ENCODE assay signal across 11 mouse cellular contexts in the genomic region with DNA sequence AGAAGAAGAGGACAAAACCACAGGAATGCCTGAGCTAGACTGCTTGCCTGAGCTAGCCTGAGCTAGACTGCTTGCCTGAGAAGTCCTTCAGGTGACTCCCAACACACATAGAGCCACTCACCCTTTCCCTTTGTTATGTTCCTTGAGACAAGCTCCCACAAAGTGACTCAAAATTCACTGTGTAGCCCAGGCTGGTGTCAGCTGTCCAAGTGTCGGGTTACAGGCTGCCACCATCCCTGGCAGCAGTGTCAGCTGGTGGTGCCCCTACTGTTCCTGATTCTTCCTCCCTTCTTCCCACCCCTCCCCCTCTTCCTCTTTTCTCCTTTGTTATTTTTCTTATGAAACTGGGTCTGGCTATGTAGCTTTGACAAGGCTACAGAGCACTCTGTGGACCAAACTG. TPM values are rescaled to one million over a fixed set of nuclear protein-coding genes. Genes with fewer than 3 reads are reported as not detected.
DNase-seq lines count a peak whose midpoint lies in the region; ATAC-seq and TF ChIP-seq lines count a peak whose summit lies in the region.
"Had no signal": no experiment of that assay in that cellular context is flagged by ENCODE, and none has a peak within 500 bp of the region (broad histone marks: within the 10 kb centered on the region; RNA-seq: fewer than 3 reads in every experiment).

No protein-coding gene starts in this region.

- H3K9ac ChIP-seq in kidney, embryonic 14.5 days (ENCODE audit: low read depth, low read length): no peak overlapping the region
- H3K9ac ChIP-seq in ES-Bruce4 (ENCODE audit: low read depth, poor library complexity, severe bottlenecking): no peak overlapping the region
- H3K9ac ChIP-seq: liver, embryonic 12.5 days had no signal

- DNase-seq in kidney, adult 18-20 months: no peak
- peak; percentile 44 for DNase-seq in embryo, embryonic 11 days
- DNase-seq in adrenal gland, postnatal 14 days: no peak
- no peak for DNase-seq in frontal cortex, postnatal 14 days (ENCODE audit: low spot score in 2 of 2)
- no peak for DNase-seq in layer of hippocampus, postnatal 25 days (ENCODE audit: extremely low spot score in 1 of 2, low spot score in 1 of 2)
- DNase-seq: cerebellum, postnatal 36 days; layer of hippocampus, adult 9-11 months had no signal

- 0 out of 2 replicates have a peak, but pooled peaks have one; percentile 63 for TF ChIP-seq EP300 in ES-Bruce4 (IDR thresholded peaks at IDR 0.05; ENCODE audit: insufficient read depth, low read depth, low read length)

- H3K4me3 ChIP-seq in kidney, embryonic 14.5 days (ENCODE audit: low read length): no peak overlapping the region
- no peak overlapping the region for H3K4me3 ChIP-seq in ES-Bruce4 (ENCODE audit: low read depth, low read length)
- H3K4me3 ChIP-seq in megakaryocyte, embryonic 14.5 days (replicated peaks): peak overlapping the region; percentile 25
- H3K4me3 ChIP-seq: liver, embryonic 12.5 days had no signal

- ATAC-seq in kidney, embryonic 14.5 days (ENCODE audit: low FRiP score, low TSS enrichment): peak; percentile 78
- ATAC-seq: liver, embryonic 12.5 days had no signal

- H3K4me2 ChIP-seq in kidney, embryonic 14.5 days (replicated peaks; ENCODE audit: low read depth, low read length): no peak overlapping the region
- H3K4me2 ChIP-seq: liver, embryonic 12.5 days had no signal

- H3K27me3 ChIP-seq in kidney, embryonic 14.5 days (ENCODE audit: control insufficient read depth, insufficient read depth, low read length): no peaks in the 10 kb centered on the region
- H3K27me3 ChIP-seq in ES-Bruce4 (ENCODE audit: control insufficient read depth, insufficient read depth, low read length, poor library complexity, severe bottlenecking): no peaks in the 10 kb centered on the region
- no peaks in the 10 kb centered on the region for H3K27me3 ChIP-seq in megakaryocyte, embryonic 14.5 days (replicated peaks)
- H3K27me3 ChIP-seq: liver, embryonic 12.5 days had no signal

- no peak overlapping the region for H3K27ac ChIP-seq in kidney, embryonic 14.5 days (ENCODE audit: low read depth, low read length)
- H3K27ac ChIP-seq in ES-Bruce4 (ENCODE audit: insufficient read depth, low read length): peak overlapping the region; percentile 68; the same call in 1 of the 2 replicates
- H3K27ac ChIP-seq: liver, embryonic 12.5 days had no signal

- H3K4me1 ChIP-seq in kidney, embryonic 14.5 days (ENCODE audit: control insufficient read depth, insufficient read depth, low read length): 0 out of 2 replicates have a peak, but pooled peaks cover 8% of the 10 kb centered on the region
- peaks cover 5% of the 10 kb centered on the region for H3K4me1 ChIP-seq in ES-Bruce4 (ENCODE audit: control insufficient read depth, insufficient read depth, low read length)
- peaks cover 53% of the 10 kb centered on the region for H3K4me1 ChIP-seq in megakaryocyte, embryonic 14.5 days

- H3K9me3 ChIP-seq in kidney, embryonic 14.5 days (ENCODE audit: control insufficient read depth, low read length): no peaks in the 10 kb centered on the region; the same call in 1 of the 2 replicates
- 0 out of 2 replicates have a peak, but pooled peaks cover 6% of the 10 kb centered on the region for H3K9me3 ChIP-seq in ES-Bruce4 (replicated peaks; ENCODE audit: control insufficient read depth, insufficient read depth, low read length, poor library complexity, severe bottlenecking)
- peaks cover 14% of the 10 kb centered on the region for H3K9me3 ChIP-seq in megakaryocyte, embryonic 14.5 days

- no peak for TF ChIP-seq CTCF in ES-Bruce4 (IDR thresholded peaks at IDR 0.05; ENCODE audit: low read depth, low read length)

- no peaks in the 10 kb centered on the region for H3K36me3 ChIP-seq in kidney, embryonic 14.5 days (ENCODE audit: control insufficient read depth, insufficient read depth, low read length)
- no peaks in the 10 kb centered on the region for H3K36me3 ChIP-seq in ES-Bruce4 (ENCODE audit: control insufficient read depth, insufficient read depth, low read length, poor library complexity, severe bottlenecking)
- peaks cover 23% of the 10 kb centered on the region for H3K36me3 ChIP-seq in megakaryocyte, embryonic 14.5 days (replicated peaks; ENCODE audit: low read length)

- TF ChIP-seq POLR2A in ES-Bruce4 (IDR thresholded peaks at IDR 0.05; ENCODE audit: insufficient read depth, low read length): no peak

- 25% methylated on average over 1 of the region's 1 CpGs for WGBS in kidney, embryonic 14.5 days

RNA-seq across cellular contexts. Expression of a gene that starts 12.2 kb away (rescaled TPM):
- 53.6 and 60.7 TPM in 2 replicates for polyA plus RNA-seq in kidney, embryonic 14.5 days (2014; fragmentation: Nextera tagmentation; extraction: Ambion mirVana)
- 106 and 109 TPM in 2 replicates for polyA plus RNA-seq in ES-Bruce4 (2011; ENCODE audit: insufficient read depth, insufficient read length, low read depth, missing spikeins)
- polyA plus RNA-seq in megakaryocyte, embryonic 14.5 days (2012; ENCODE audit: insufficient read depth, low replicate concordance): 3.8 and 8.8 TPM in 2 replicates
- total RNA-seq in adrenal gland, postnatal 14 days (2021): 83.8 and 88.4 TPM in 2 replicates
- 10 to 100 TPM; 80.1 to 83.7 TPM for total RNA-seq in layer of hippocampus, postnatal 25 days (2021)

RNA-seq across cellular contexts. Expression of a gene that starts 13.0 kb away (rescaled TPM):
- polyA plus RNA-seq in kidney, embryonic 14.5 days (2014; fragmentation: Nextera tagmentation; extraction: Ambion mirVana): 37.8 and 44.8 TPM in 2 replicates
- 10.2 and 11.3 TPM in 2 replicates for polyA plus RNA-seq in ES-Bruce4 (2011; ENCODE audit: insufficient read depth, insufficient read length, low read depth, missing spikeins)
- 27.7 and 51.5 TPM in 2 replicates for polyA plus RNA-seq in megakaryocyte, embryonic 14.5 days (2012; ENCODE audit: insufficient read depth, low replicate concordance)
- total RNA-seq in adrenal gland, postnatal 14 days (2021): 22.6 and 24.3 TPM in 2 replicates
- total RNA-seq in layer of hippocampus, postnatal 25 days (2021): 10 to 100 TPM; 47.6 to 49.0 TPM
